Mouse (Mus musculus) ES-E14 (cell line): ENCODE measurements around the gene Snx32. TPM values are rescaled to one million over a fixed set of nuclear protein-coding genes. Genes with fewer than 3 reads are reported as not detected.
"Not testable (repeated sequence)": the region's sequence is repeated elsewhere in the genome, so short reads cannot be mapped to it uniquely, and the experiment has no call there.

Source experiments
- DNase-seq: peaks from one replicate; pipeline ENCODE4 v3.0.0-alpha.2; 2013; ENCODE audit warnings: low read depth, low spot score
- H3K27ac ChIP-seq: 2 replicates; pipeline ENCODE4 v1.5.1; 2012; ENCODE audit warnings: low read depth, mild to moderate bottlenecking, low read length, moderate library complexity, mixed read lengths; ENCODE audit not compliant: poor library complexity, insufficient read depth, severe bottlenecking
- H3K36me3 ChIP-seq: 2 replicates; pipeline ENCODE4 v1.6.1; 2012; ENCODE audit warnings: mild to moderate bottlenecking, low read length, moderate library complexity, mixed read lengths; ENCODE audit not compliant: control insufficient read depth, poor library complexity, insufficient read depth, severe bottlenecking
- H3K4me1 ChIP-seq, 2 experiments: fragments of 150-350 bp in 1 of 2; sonication (generic) in 1 of 2; 2 replicates each; pipeline ENCODE4 v1.6.1; 2012; ENCODE audit warnings: low read length in 2 of 2, mild to moderate bottlenecking in 1 of 2, mixed read lengths in 1 of 2; ENCODE audit not compliant: control insufficient read depth in 2 of 2, insufficient read depth in 2 of 2, poor library complexity in 1 of 2
- H3K4me3 ChIP-seq, 2 experiments: fragments of 150-350 bp in 1 of 2; sonication (generic) in 1 of 2; 2 replicates each; pipeline ENCODE4 v1.5.1; 2012; ENCODE audit warnings: low read length in 2 of 2, low read depth in 1 of 2, mild to moderate bottlenecking in 1 of 2, mixed read lengths in 1 of 2; ENCODE audit not compliant: insufficient read depth in 1 of 2, poor library complexity in 1 of 2, severe bottlenecking in 1 of 2
- H3K9ac ChIP-seq: 2 replicates; pipeline ENCODE4 v1.6.1; 2012; ENCODE audit warnings: low read depth, mild to moderate bottlenecking, low read length, mixed read lengths; ENCODE audit not compliant: poor library complexity, insufficient read depth, severe bottlenecking
- H3K9me3 ChIP-seq: fragments of 150-350 bp; sonication (generic); 2 replicates; pipeline ENCODE4 v1.6.1; 2012; ENCODE audit warnings: low read depth, mild to moderate bottlenecking, low read length; ENCODE audit not compliant: control insufficient read depth, insufficient read depth
- CHD2 ChIP-seq: IDR thresholded peaks from 2 replicates; pipeline ENCODE4 v1.6.1; 2014; ENCODE audit warnings: mild to moderate bottlenecking, low read depth, low read length, inconsistent platforms
- HCFC1 ChIP-seq: IDR thresholded peaks from 2 replicates; pipeline ENCODE4 v1.6.1; 2012; ENCODE audit warnings: low read length, inconsistent platforms, borderline replicate concordance; ENCODE audit not compliant: insufficient read depth
- MAFK ChIP-seq: IDR thresholded peaks from 2 replicates; pipeline ENCODE4 v1.6.1; 2014; ENCODE audit warnings: mild to moderate bottlenecking, low read depth, low read length, inconsistent platforms; ENCODE audit not compliant: insufficient read depth
- ZC3H11A ChIP-seq: IDR thresholded peaks from 2 replicates; pipeline ENCODE4 v1.6.1; 2012; ENCODE audit warnings: low read depth, mild to moderate bottlenecking, inconsistent platforms, low read length, borderline replicate concordance
- ZNF384 ChIP-seq: IDR thresholded peaks from 2 replicates; pipeline ENCODE4 v1.6.1; 2012; ENCODE audit warnings: low read depth, low read length, inconsistent platforms
- in situ Hi-C, 2 experiments: fragments of 600-800 bp; cut with MboI; formaldehyde crosslinking; loops; one replicate each; pipeline ENCODE4 v1.15.1; 2025; ENCODE audit warnings: low sequenced_read_pairs in 2 of 2, inconsistent platforms in 1 of 2; ENCODE audit not compliant: unreplicated experiment in 2 of 2
- total RNA-seq: library from RNA; depleted of rRNA; stranded (reverse); fragments of 300-350 nt; gene quantifications from 2 replicates; pipeline ENCODE4 v1.2.3, GENCODE M21; 2012

The Snx32 gene
- total RNA-seq, 1 experiment: 3.3 TPM

GRCm38 (mm10) chr19:5500330-5500875, 9.9 kb downstream of the Snx32 start:
- no peak for DNase-seq
- no peak overlapping the region for H3K4me3 ChIP-seq
- peaks cover 0 to 9% of the 10 kb centered on the region in 2 experiments; a peak in 1 of 4 replicates for H3K4me1 ChIP-seq
- in situ Hi-C loops: no loop called here
- TF ChIP-seq CHD2 (no peak), HCFC1 (no peak), MAFK (no peak), ZC3H11A (no peak), ZNF384 (no peak)
- no peak overlapping the region for H3K9ac ChIP-seq
- H3K27ac ChIP-seq: no peak overlapping the region
- peaks cover 13% of the 10 kb centered on the region; the same call in 1 of the 2 replicates for H3K36me3 ChIP-seq
- no peaks in the 10 kb centered on the region for H3K9me3 ChIP-seq

GRCm38 (mm10) chr19:5496052-5496370, 14.3 kb downstream of the Snx32 start:
- DNase-seq: no peak
- no peak overlapping the region for H3K27ac ChIP-seq
- H3K4me3 ChIP-seq: no peak overlapping the region
- in situ Hi-C loops: no loop called here
- peaks cover 37% of the 10 kb centered on the region for H3K36me3 ChIP-seq
- H3K9me3 ChIP-seq: no peaks in the 10 kb centered on the region
- peaks cover 2 to 21% of the 10 kb centered on the region in 2 experiments; a peak in 3 of 4 replicates for H3K4me1 ChIP-seq
- no peak for TF ChIP-seq MAFK
- no peak for TF ChIP-seq HCFC1
- TF ChIP-seq CHD2: no peak
- no peak overlapping the region for H3K9ac ChIP-seq

GRCm38 (mm10) chr19:5495353-5496051, 14.8 kb downstream of the Snx32 start:
- Histone ChIP-seq H3K9me3 (no peaks in the 10 kb centered on the region), H3K4me3 (no peak overlapping the region), H3K4me1 (peaks cover 2 to 21% of the 10 kb centered on the region in 2 experiments; a peak in 3 of 4 replicates), H3K36me3 (peaks cover 37% of the 10 kb centered on the region), H3K27ac (no peak overlapping the region), H3K9ac (no peak overlapping the region)
- in situ Hi-C loops: no loop called here
- TF ChIP-seq ZNF384: no peak
- no peak for DNase-seq

GRCm38 (mm10) chr19:5494314-5494713, 16.0 kb downstream of the Snx32 start:
- no peak for DNase-seq
- Histone ChIP-seq H3K9me3 (no peaks in the 10 kb centered on the region), H3K9ac (no peak overlapping the region), H3K27ac (no peak overlapping the region), H3K4me1 (peaks cover 2 to 21% of the 10 kb centered on the region in 2 experiments; a peak in 3 of 4 replicates), H3K36me3 (peaks cover 37% of the 10 kb centered on the region), H3K4me3 (no peak overlapping the region)
- in situ Hi-C loops: no loop called here
- no peak for TF ChIP-seq MAFK
- TF ChIP-seq HCFC1: no peak
- TF ChIP-seq ZNF384: peak; percentile 55; the same call in 1 of the 2 replicates
- no peak for TF ChIP-seq CHD2
- TF ChIP-seq ZC3H11A: no peak

GRCm38 (mm10) chr19:5493301-5493721, 17.0 kb downstream of the Snx32 start:
- H3K36me3 ChIP-seq: peaks cover 37% of the 10 kb centered on the region

More at GRCm38 (mm10) chr19:5493301-5493721, 17.0 kb downstream of the Snx32 start:
- H3K4me3 ChIP-seq, H3K27ac ChIP-seq, H3K9ac ChIP-seq, in situ Hi-C loops, DNase-seq, H3K9me3 ChIP-seq: not testable (repeated sequence)
- H3K4me1 ChIP-seq: peaks cover 2 to 23% of the 10 kb centered on the region in 2 experiments; a peak in 3 of 4 replicates
